Mouse (Mus musculus): Measurements from ENCODE around the gene Bcor.

DNA sequence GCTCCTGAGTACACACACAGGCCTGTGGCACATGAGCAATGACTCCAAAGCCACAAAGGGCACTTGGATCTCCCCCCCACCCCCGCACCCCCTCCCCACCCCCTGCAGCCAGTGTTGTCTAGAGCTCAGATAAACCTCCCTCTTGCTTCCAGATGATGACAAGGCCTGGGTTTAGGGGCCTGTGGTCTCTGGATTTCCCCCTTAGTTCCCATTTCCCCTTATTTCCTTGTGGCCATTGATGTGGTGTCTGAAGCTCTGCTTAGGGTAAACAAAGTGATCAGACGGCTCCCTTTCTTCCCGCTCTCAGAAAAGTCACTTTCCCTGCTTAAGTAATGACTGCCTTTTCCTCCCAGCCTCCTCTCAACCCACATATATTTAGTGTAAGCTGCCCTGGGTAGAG lies 35.6 kb downstream of the Bcor start:
- TF ChIP-seq GATA1 (IDR thresholded peaks at IDR 0.05; ENCODE audit: borderline replicate concordance, low read length), result no peak
- TF ChIP-seq FLI1 (IDR thresholded peaks at IDR 0.05; ENCODE audit: low read length), result no peak
